Mouse (Mus musculus) embryonic fibroblast, embryonic 13.5 days (primary cell): Measurements from ENCODE around the gene Rps15.

Source experiments
- CTCF ChIP-seq: IDR thresholded peaks from 2 replicates; pipeline ENCODE4 v1.5.1; 2011; ENCODE audit warnings: mild to moderate bottlenecking, control low read depth, low read length, moderate library complexity, borderline replicate concordance; ENCODE audit not compliant: insufficient read depth
- POLR2A ChIP-seq: IDR thresholded peaks from 2 replicates; pipeline ENCODE4 v1.6.1; 2011; ENCODE audit warnings: low read depth, mild to moderate bottlenecking, control low read depth, low read length, moderate library complexity

- TF ChIP-seq CTCF, result no peak
- TF ChIP-seq POLR2A, result no peak
Observed at GRCm38 (mm10) chr10:80257936-80258335, 34.3 kb upstream of the Rps15 start.
